Mouse (Mus musculus): ENCODE data around the gene Prepl.

DNA sequence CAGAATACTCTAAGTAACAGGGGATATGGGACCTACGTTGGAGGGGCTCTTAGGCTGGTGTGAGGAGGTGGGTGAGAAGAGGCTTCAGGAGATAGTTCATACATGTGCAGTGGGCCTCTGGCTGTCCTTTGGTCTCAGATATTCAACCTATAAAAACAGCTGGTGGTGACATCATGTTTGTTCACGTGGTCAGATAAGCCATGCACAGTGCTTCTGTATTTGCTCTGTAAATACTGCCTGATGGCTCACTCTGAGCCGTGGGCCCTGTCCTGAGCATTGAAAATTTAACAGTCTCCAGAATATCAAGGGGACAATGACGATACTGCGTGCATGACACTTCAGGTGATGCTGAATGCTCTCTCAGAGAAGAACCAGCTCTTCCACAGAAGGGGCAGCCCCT, 52.2 kb downstream of the Prepl start:
- no peak for TF ChIP-seq POLR2A (IDR thresholded peaks at IDR 0.05; ENCODE audit: borderline replicate concordance, extremely low read depth, low read depth, low read length)
- TF ChIP-seq CTCF (IDR thresholded peaks at IDR 0.05; ENCODE audit: insufficient read depth, low read length), result no peak
